Mouse (Mus musculus) liver, embryonic 14.5 days (tissue): ENCODE measurements around the gene Enho. TPM values are rescaled to one million over a fixed set of nuclear protein-coding genes. Genes with fewer than 3 reads are reported as not detected.

Experiments used
- ATAC-seq: fragments of 200-750 bp; cut with Nextera tagmentation; 2 replicates; pipeline ENCODE4 v1.8.0; 2017; ENCODE audit warnings: moderate number of reproducible peaks, mild to moderate bottlenecking, moderate library complexity; ENCODE audit not compliant: insufficient read depth
- DNase-seq, 3 experiments: peaks; one replicate each; pipeline ENCODE4 v3.0.0-alpha.2; 2012 to 2013; ENCODE audit warnings: low read depth in 3 of 3, low spot score in 3 of 3
- H3K27ac ChIP-seq: fragments of 300-500 bp; sonication (generic); 2 replicates; pipeline ENCODE4 v1.5.1; 2014; ENCODE audit warnings: moderate library complexity, mild to moderate bottlenecking, control low read depth, inconsistent platforms
- H3K27me3 ChIP-seq: fragments of 300-500 bp; sonication (generic); 2 replicates; pipeline ENCODE4 v1.6.1; 2014; ENCODE audit warnings: mild to moderate bottlenecking, low read length, moderate library complexity; ENCODE audit not compliant: control insufficient read depth, insufficient read depth
- H3K36me3 ChIP-seq: fragments of 300-500 bp; sonication (generic); replicated peaks from 2 replicates; pipeline ENCODE4 v1.6.1; 2014; ENCODE audit warnings: low read depth; ENCODE audit not compliant: control insufficient read depth, insufficient read depth
- H3K4me1 ChIP-seq, 2 experiments: fragments of 200-500 bp in 1 of 2; fragments of 300-500 bp in 1 of 2; sonication (generic) in 1 of 2; replicated peaks; 2 replicates each; pipeline ENCODE4 v1.6.1; 2012 to 2014; ENCODE audit warnings: antibody characterized with exemption in 1 of 2, inconsistent platforms in 1 of 2, low read length in 1 of 2; ENCODE audit not compliant: control insufficient read depth in 2 of 2, insufficient read depth in 2 of 2
- H3K4me2 ChIP-seq: fragments of 300-500 bp; sonication (generic); 2 replicates; pipeline ENCODE4 v1.6.1; 2014; ENCODE audit warnings: low read depth, mild to moderate bottlenecking, control low read depth, moderate library complexity
- H3K4me3 ChIP-seq, 2 experiments: fragments of 200-500 bp in 1 of 2; fragments of 300-500 bp in 1 of 2; sonication (generic) in 1 of 2; 2 replicates each; pipeline ENCODE4 v1.5.1; 2012 to 2014; ENCODE audit warnings: low read depth in 2 of 2, low read length in 2 of 2, mild to moderate bottlenecking in 2 of 2, control low read depth in 1 of 2, inconsistent platforms in 1 of 2, moderate library complexity in 1 of 2; ENCODE audit not compliant: insufficient read depth in 1 of 2
- H3K9ac ChIP-seq: fragments of 300-500 bp; sonication (generic); replicated peaks from 2 replicates; pipeline ENCODE4 v1.6.1; 2014; ENCODE audit warnings: mild to moderate bottlenecking, control low read depth, moderate library complexity
- H3K9me3 ChIP-seq: fragments of 300-500 bp; sonication (generic); 2 replicates; pipeline ENCODE4 v1.6.1; 2016; ENCODE audit warnings: low read length, mixed read lengths; ENCODE audit not compliant: control insufficient read depth
- CTCF ChIP-seq: IDR thresholded peaks from 2 replicates; pipeline ENCODE4 v1.5.1; 2016; ENCODE audit warnings: antibody characterized with exemption, low read depth, control low read depth
- EP300 ChIP-seq: IDR thresholded peaks from 2 replicates; pipeline ENCODE4 v1.6.1; 2016; ENCODE audit warnings: antibody characterized with exemption, low read depth
- WGBS: fragments of 180-500 bp; shearing (Covaris S2); extraction: QIAGEN DNeasy Blood & Tissue Kit; methylation state at CpG from one replicate; pipeline ENCODE4 v1.1.7; 2014; ENCODE audit not compliant: insufficient replicate concordance; 5-methylcytosine and 5-hydroxymethylcytosine counted together
- polyA plus RNA-seq, 2 experiments: library from polyadenylated mRNA; depleted of rRNA in 1 of 2; stranded (reverse) in 1 of 2; unstranded in 1 of 2; fragments of >200 nt; fragmentation: Nextera tagmentation in 1 of 2; extraction: Ambion mirVana in 1 of 2; gene quantifications; 2 replicates each; pipeline versions ENCODE4 v1.2.1 to v1.2.3; 2012 to 2014

The Enho gene
- polyA plus RNA-seq, 2 experiments: 1.2 to 1.8 TPM

DNA sequence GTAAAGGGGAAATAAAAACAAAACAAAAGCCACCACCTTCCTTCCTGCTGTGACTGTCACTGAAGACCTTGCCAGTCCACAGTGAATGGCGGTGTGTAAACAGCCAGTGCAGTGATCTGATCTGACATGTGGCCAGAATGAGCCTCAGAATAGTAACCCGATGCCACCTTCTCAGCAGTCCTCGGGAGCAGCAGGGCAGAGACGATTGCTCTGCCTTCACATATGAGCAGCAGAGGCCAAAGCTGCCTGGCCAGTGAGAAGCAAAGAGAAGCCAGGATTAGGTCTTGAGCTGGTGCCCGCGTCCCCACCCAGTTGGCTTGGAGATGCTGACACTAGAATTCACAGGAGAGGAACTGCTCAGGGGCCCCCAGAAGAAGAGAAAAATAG is 29.5 kb downstream of the Enho start:
- DNase-seq (no peak), ATAC-seq (no peak)
- no peaks in the 10 kb centered on the region for H3K36me3 ChIP-seq
- no peaks in the 10 kb centered on the region for H3K27me3 ChIP-seq
- WGBS: 39% methylated on average over 6 of the region's 6 CpGs
- H3K4me3 ChIP-seq: no peak overlapping the region
- no peak for TF ChIP-seq EP300
- no peak for TF ChIP-seq CTCF
- H3K27ac ChIP-seq: no peak overlapping the region
- H3K4me1 ChIP-seq: no peaks in the 10 kb centered on the region
- no peaks in the 10 kb centered on the region for H3K9me3 ChIP-seq
- H3K4me2 ChIP-seq: no peak overlapping the region
- no peak overlapping the region for H3K9ac ChIP-seq

- Histone ChIP-seq H3K4me3 (no peak overlapping the region), H3K27me3 (no peaks in the 10 kb centered on the region), H3K4me1 (no peaks in the 10 kb centered on the region), H3K9ac (no peak overlapping the region), H3K36me3 (no peaks in the 10 kb centered on the region), H3K27ac (no peak overlapping the region), H3K4me2 (no peak overlapping the region), H3K9me3 (no peaks in the 10 kb centered on the region)
- 63% methylated on average over 10 of the region's 10 CpGs for WGBS
- TF ChIP-seq EP300 (no peak), CTCF (peak; percentile 42)
- DNase-seq: no peak
- no peak for ATAC-seq
Measured at GRCm38 (mm10) chr4:41609681-41610593, 30.2 kb downstream of the Enho start.

DNA sequence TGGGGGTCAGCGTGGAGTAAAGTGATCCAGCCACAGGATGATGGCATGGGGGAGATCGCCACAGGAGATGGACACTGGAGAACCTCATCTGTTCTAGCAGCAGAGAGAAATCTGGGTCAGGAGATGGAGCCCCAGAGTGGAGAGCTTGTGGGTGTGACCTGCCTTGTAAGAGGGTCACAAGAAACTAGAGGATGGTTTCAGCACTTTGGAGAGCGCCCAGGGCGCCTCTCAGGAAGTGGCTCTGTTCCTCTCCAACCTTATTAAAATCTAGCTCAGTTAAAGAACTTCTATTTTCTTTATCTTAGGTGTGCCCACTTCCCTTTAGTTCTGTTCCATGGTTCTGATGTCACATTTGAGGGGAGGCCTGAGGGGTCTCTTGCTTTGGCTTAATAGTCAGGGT is 33.3 kb downstream of the Enho start:
- H3K4me1 ChIP-seq: no peaks in the 10 kb centered on the region
- no peak overlapping the region for H3K4me2 ChIP-seq
- TF ChIP-seq EP300 (no peak), CTCF (no peak)
- no peaks in the 10 kb centered on the region for H3K36me3 ChIP-seq
- WGBS: 22% methylated on average over 4 of the region's 4 CpGs
- H3K27me3 ChIP-seq: no peaks in the 10 kb centered on the region; the same call in 1 of the 2 replicates
- ATAC-seq (no peak), DNase-seq (no peak)
- H3K9me3 ChIP-seq: no peaks in the 10 kb centered on the region
- H3K9ac ChIP-seq: no peak overlapping the region
- H3K4me3 ChIP-seq: no peak overlapping the region
- H3K27ac ChIP-seq: no peak overlapping the region

- no peak overlapping the region for H3K9ac ChIP-seq
- DNase-seq: no peak
- 39% methylated on average over 8 of the region's 8 CpGs for WGBS
- H3K27me3 ChIP-seq: no peaks in the 10 kb centered on the region; the same call in 1 of the 2 replicates
- ATAC-seq: no peak
- H3K36me3 ChIP-seq: no peaks in the 10 kb centered on the region
- no peak overlapping the region for H3K27ac ChIP-seq
- no peaks in the 10 kb centered on the region for H3K9me3 ChIP-seq
- H3K4me2 ChIP-seq: no peak overlapping the region
- no peak overlapping the region for H3K4me3 ChIP-seq
- no peaks in the 10 kb centered on the region for H3K4me1 ChIP-seq
- TF ChIP-seq EP300 (no peak), CTCF (peak; percentile 56)
Measured at GRCm38 (mm10) chr4:41604476-41605396, 35.4 kb downstream of the Enho start.

- Histone ChIP-seq H3K27me3 (no peaks in the 10 kb centered on the region; the same call in 1 of the 2 replicates), H3K4me3 (no peak overlapping the region), H3K27ac (no peak overlapping the region), H3K4me2 (no peak overlapping the region), H3K4me1 (no peaks in the 10 kb centered on the region), H3K36me3 (no peaks in the 10 kb centered on the region), H3K9ac (no peak overlapping the region), H3K9me3 (no peaks in the 10 kb centered on the region)
- TF ChIP-seq EP300 (no peak), CTCF (no peak)
- ATAC-seq (no peak), DNase-seq (no peak)
- 24% methylated on average over 4 of the region's 4 CpGs for WGBS
Measured at GRCm38 (mm10) chr4:41602818-41603217, 37.3 kb downstream of the Enho start.

Other genes starting within 250 kb of the Enho start
- 3.4 and 4.2 TPM in 2 replicates for gene Kif24, start 175.4 kb downstream of the Enho start, polyA plus RNA-seq (2012; rRNA removed)
- 4.0 and 4.2 TPM in 2 replicates for gene Kif24, start 175.4 kb downstream of the Enho start, polyA plus RNA-seq (2014; fragmentation: Nextera tagmentation; extraction: Ambion mirVana)
- 7.6 and 13.3 TPM in 2 replicates for gene Nudt2, start 175.2 kb downstream of the Enho start, polyA plus RNA-seq (2012; rRNA removed)
- gene Nudt2, start 175.2 kb downstream of the Enho start, polyA plus RNA-seq (2014; fragmentation: Nextera tagmentation; extraction: Ambion mirVana): 22.4 and 22.5 TPM in 2 replicates
- 0.39 and 0.44 TPM in 2 replicates for gene AI464131, start 137.2 kb downstream of the Enho start, polyA plus RNA-seq (2012; rRNA removed)
- gene AI464131, start 137.2 kb downstream of the Enho start, polyA plus RNA-seq (2014; fragmentation: Nextera tagmentation; extraction: Ambion mirVana): 0.33 and 0.62 TPM in 2 replicates
- gene 1110017D15Rik, start 123.0 kb downstream of the Enho start, polyA plus RNA-seq (2012; rRNA removed): not detected in 2 replicates
- not detected in 2 replicates for gene 1110017D15Rik, start 123.0 kb downstream of the Enho start, polyA plus RNA-seq (2014; fragmentation: Nextera tagmentation; extraction: Ambion mirVana)
- gene Fam219a, start 70.8 kb downstream of the Enho start, polyA plus RNA-seq (2012; rRNA removed): 1.8 TPM in 2 replicates
- 0.38 and 0.58 TPM in 2 replicates for gene Fam219a, start 70.8 kb downstream of the Enho start, polyA plus RNA-seq (2014; fragmentation: Nextera tagmentation; extraction: Ambion mirVana)
- gene Dnaic1, start 70.5 kb downstream of the Enho start, polyA plus RNA-seq (2012; rRNA removed): 1.3 and 1.9 TPM in 2 replicates
- gene Dnaic1, start 70.5 kb downstream of the Enho start, polyA plus RNA-seq (2014; fragmentation: Nextera tagmentation; extraction: Ambion mirVana): 2.1 and 2.6 TPM in 2 replicates
- gene Cntfr, start 56.8 kb upstream of the Enho start, polyA plus RNA-seq (2012; rRNA removed): 0.75 and 0.88 TPM in 2 replicates
- 0.17 and 0.32 TPM in 2 replicates for gene Cntfr, start 56.8 kb upstream of the Enho start, polyA plus RNA-seq (2014; fragmentation: Nextera tagmentation; extraction: Ambion mirVana)
- 11.2 and 13.9 TPM in 2 replicates for gene Il11ra1, start 59.7 kb upstream of the Enho start, polyA plus RNA-seq (2012; rRNA removed)
- gene Il11ra1, start 59.7 kb upstream of the Enho start, polyA plus RNA-seq (2014; fragmentation: Nextera tagmentation; extraction: Ambion mirVana): 23.8 and 27.1 TPM in 2 replicates
- gene Rpp25l, start 73.2 kb upstream of the Enho start, polyA plus RNA-seq (2012; rRNA removed): 24.0 and 25.0 TPM in 2 replicates
- 31.4 and 38.2 TPM in 2 replicates for gene Rpp25l, start 73.2 kb upstream of the Enho start, polyA plus RNA-seq (2014; fragmentation: Nextera tagmentation; extraction: Ambion mirVana)
- 28.7 and 39.8 TPM in 2 replicates for gene Dctn3, start 82.8 kb upstream of the Enho start, polyA plus RNA-seq (2012; rRNA removed)
- gene Dctn3, start 82.8 kb upstream of the Enho start, polyA plus RNA-seq (2014; fragmentation: Nextera tagmentation; extraction: Ambion mirVana): 63.9 and 68.6 TPM in 2 replicates
- gene Arid3c, start 90.8 kb upstream of the Enho start, polyA plus RNA-seq (2012; rRNA removed): not detected in 2 replicates
- gene Arid3c, start 90.8 kb upstream of the Enho start, polyA plus RNA-seq (2014; fragmentation: Nextera tagmentation; extraction: Ambion mirVana): not detected in 2 replicates
- gene Galt, start 114.9 kb upstream of the Enho start, polyA plus RNA-seq (2012; rRNA removed): 24.2 and 29.5 TPM in 2 replicates
- gene Galt, start 114.9 kb upstream of the Enho start, polyA plus RNA-seq (2014; fragmentation: Nextera tagmentation; extraction: Ambion mirVana): 19.2 and 22.1 TPM in 2 replicates
- gene Sigmar1, start 115.8 kb upstream of the Enho start, polyA plus RNA-seq (2012; rRNA removed): 24.4 and 30.2 TPM in 2 replicates
- gene Sigmar1, start 115.8 kb upstream of the Enho start, polyA plus RNA-seq (2014; fragmentation: Nextera tagmentation; extraction: Ambion mirVana): 36.0 and 36.2 TPM in 2 replicates
- 9.5 and 10.8 TPM in 2 replicates for gene Ccl27a, start 133.9 kb upstream of the Enho start, polyA plus RNA-seq (2012; rRNA removed)
- gene Ccl27a, start 133.9 kb upstream of the Enho start, polyA plus RNA-seq (2014; fragmentation: Nextera tagmentation; extraction: Ambion mirVana): 7.8 and 8.2 TPM in 2 replicates